Mouse (Mus musculus) neural tube, embryonic 11.5 days (tissue): Measurements from ENCODE around the gene Rhof. TPM values are rescaled to one million over a fixed set of nuclear protein-coding genes. Genes with fewer than 3 reads are reported as not detected.

Source experiments
- ATAC-seq: fragments of 200-750 bp; cut with Nextera tagmentation; 2 replicates; pipeline ENCODE4 v1.8.0; 2017; ENCODE audit warnings: moderate number of reproducible peaks, mild to moderate bottlenecking, moderate TSS enrichment, moderate library complexity; ENCODE audit not compliant: insufficient read depth, low FRiP score, low TSS enrichment
- DNase-seq: peaks from one replicate; pipeline ENCODE4 v3.0.0-alpha.2; 2015; ENCODE audit warnings: low spot score
- H3K27ac ChIP-seq: fragments of 300-500 bp; sonication (generic); 2 replicates; pipeline ENCODE4 v1.5.1; 2014; ENCODE audit warnings: low read depth, mild to moderate bottlenecking, low read length
- H3K27me3 ChIP-seq: fragments of 300-500 bp; sonication (generic); 2 replicates; pipeline ENCODE4 v1.6.1; 2014; ENCODE audit warnings: mild to moderate bottlenecking, low read length, mixed read lengths; ENCODE audit not compliant: control insufficient read depth, insufficient read depth
- H3K36me3 ChIP-seq: fragments of 300-500 bp; sonication (generic); 2 replicates; pipeline ENCODE4 v1.6.1; 2014; ENCODE audit warnings: mild to moderate bottlenecking, low read length, moderate library complexity, mixed read lengths; ENCODE audit not compliant: control insufficient read depth, insufficient read depth
- H3K4me1 ChIP-seq: fragments of 300-500 bp; sonication (generic); 2 replicates; pipeline ENCODE4 v1.6.1; 2014; ENCODE audit warnings: low read length, mixed read lengths; ENCODE audit not compliant: control insufficient read depth, insufficient read depth
- H3K4me2 ChIP-seq: fragments of 300-500 bp; sonication (generic); 2 replicates; pipeline ENCODE4 v1.6.1; 2014; ENCODE audit warnings: low read depth, mild to moderate bottlenecking, moderate library complexity
- H3K4me3 ChIP-seq: fragments of 300-500 bp; sonication (generic); 2 replicates; pipeline ENCODE4 v1.5.1; 2014; ENCODE audit warnings: low read depth, low read length
- H3K9ac ChIP-seq: fragments of 300-500 bp; sonication (generic); 2 replicates; pipeline ENCODE4 v1.6.1; 2014; ENCODE audit warnings: mild to moderate bottlenecking, low read length
- H3K9me3 ChIP-seq: fragments of 300-500 bp; sonication (generic); 2 replicates; pipeline ENCODE4 v1.6.1; 2016; ENCODE audit warnings: low read length; ENCODE audit not compliant: control insufficient read depth
- WGBS: fragments of 180-500 bp; shearing (Covaris S2); extraction: QIAGEN DNeasy Blood & Tissue Kit; methylation state at CpG from one replicate; pipeline ENCODE4 v1.1.7; 2014; 5-methylcytosine and 5-hydroxymethylcytosine counted together
- polyA plus RNA-seq: library from polyadenylated mRNA; unstranded; fragments of >200 nt; fragmentation: Nextera tagmentation; extraction: Ambion mirVana; gene quantifications from 2 replicates; pipeline ENCODE4 v1.2.1, GENCODE M21; 2014

Rhof gene
- polyA plus RNA-seq, 1 experiment from 2014 or later, result 1.6 TPM

DNA sequence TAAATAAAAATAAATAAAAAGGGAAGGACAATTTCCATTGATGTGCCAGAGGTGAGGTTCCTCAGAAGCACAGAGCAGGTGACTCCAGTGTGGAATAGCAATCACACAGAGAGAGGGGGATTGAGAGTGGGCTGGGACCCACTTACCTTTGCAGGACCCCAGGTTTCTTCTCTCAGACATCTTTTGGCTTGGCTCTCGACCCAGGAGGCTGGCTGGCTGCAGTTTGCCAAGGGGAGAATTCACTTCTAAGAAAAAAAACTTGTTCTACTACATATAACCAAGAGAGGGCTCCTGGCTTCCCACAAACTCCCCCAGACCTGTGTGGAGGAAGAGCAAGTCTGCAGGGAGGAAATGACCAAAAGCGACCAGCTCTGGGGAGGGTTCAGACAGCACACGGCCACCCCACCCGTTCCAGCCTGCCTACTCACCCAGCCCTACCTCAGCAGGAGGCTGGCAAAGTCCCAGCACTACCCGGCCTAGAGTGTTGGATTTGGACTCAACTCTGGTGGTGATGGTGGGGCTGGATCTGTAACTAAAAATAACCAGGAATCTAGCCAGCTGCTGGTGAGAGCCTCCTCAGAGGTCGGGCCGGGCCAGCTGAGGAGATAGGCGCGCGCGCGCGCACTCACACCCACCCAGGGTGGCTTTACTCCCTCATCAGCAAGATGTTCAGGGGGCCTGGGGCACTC, 1.8 kb upstream of the Rhof start:
- Histone ChIP-seq H3K27me3 (no peaks in the 10 kb centered on the region), H3K36me3 (peaks cover 4% of the 10 kb centered on the region), H3K9ac (peak overlapping the region; percentile 41), H3K4me1 (peaks cover 50% of the 10 kb centered on the region), H3K27ac (peak overlapping the region; percentile 58; the same call in 1 of the 2 replicates), H3K9me3 (no peaks in the 10 kb centered on the region), H3K4me2 (peak overlapping the region; percentile 100), H3K4me3 (peak overlapping the region; percentile 84)
- DNase-seq, result no peak
- WGBS, result 20% methylated on average over 13 of the region's 13 CpGs
- no peak for ATAC-seq

DNA sequence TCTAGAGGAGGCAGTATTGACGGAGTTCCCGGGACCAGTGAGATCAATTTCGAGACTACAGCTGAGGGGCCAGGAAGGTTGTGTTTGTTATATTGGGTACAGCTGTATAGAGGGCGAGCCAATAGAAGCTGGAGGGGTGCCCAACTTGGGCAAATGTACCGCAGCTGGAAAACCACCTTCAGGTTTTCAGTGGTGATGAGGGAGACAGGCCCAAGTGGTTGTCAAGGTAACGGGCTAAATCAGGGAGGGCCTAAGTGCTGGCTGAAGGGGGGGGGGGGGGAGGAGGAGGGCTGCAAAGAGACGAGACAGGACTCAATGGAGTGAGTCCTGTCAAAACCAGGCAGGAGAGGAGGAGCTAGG, 1.3 kb upstream of the Rhof start:
- Histone ChIP-seq H3K27ac (peak overlapping the region; percentile 0; the same call in 1 of the 2 replicates), H3K4me2 (peak overlapping the region; percentile 100), H3K4me3 (no peak overlapping the region; the same call in 1 of the 2 replicates), H3K4me1 (peaks cover 50% of the 10 kb centered on the region), H3K27me3 (no peaks in the 10 kb centered on the region), H3K9me3 (no peaks in the 10 kb centered on the region), H3K9ac (no peak overlapping the region), H3K36me3 (peaks cover 4% of the 10 kb centered on the region)
- WGBS, result 22% methylated on average over 7 of the region's 7 CpGs
- DNase-seq (no peak), ATAC-seq (no peak)

GRCm38 (mm10) chr5:123133083-123133783, 741 bp upstream of the Rhof start:
- H3K4me1 ChIP-seq, result peaks cover 50% of the 10 kb centered on the region
- peak overlapping the region; percentile 100 for H3K4me2 ChIP-seq
- no peak overlapping the region for H3K9ac ChIP-seq
- peaks cover 4% of the 10 kb centered on the region for H3K36me3 ChIP-seq
- ATAC-seq (no peak), DNase-seq (peak; percentile 90)
- no peak overlapping the region; the same call in 1 of the 2 replicates for H3K4me3 ChIP-seq
- 20% methylated on average over 18 of the region's 18 CpGs for WGBS
- no peaks in the 10 kb centered on the region for H3K27me3 ChIP-seq
- no peaks in the 10 kb centered on the region for H3K9me3 ChIP-seq
- peak overlapping the region; percentile 0; the same call in 1 of the 2 replicates for H3K27ac ChIP-seq

GRCm38 (mm10) chr5:123130814-123131148, 1.7 kb downstream of the Rhof start:
- Histone ChIP-seq H3K9ac (no peak overlapping the region), H3K27me3 (no peaks in the 10 kb centered on the region), H3K36me3 (peaks cover 4% of the 10 kb centered on the region), H3K4me1 (peaks cover 34% of the 10 kb centered on the region), H3K27ac (no peak overlapping the region), H3K4me3 (no peak overlapping the region), H3K4me2 (no peak overlapping the region), H3K9me3 (no peaks in the 10 kb centered on the region)
- ATAC-seq (no peak), DNase-seq (no peak)
- 97% methylated on average over 5 of the region's 5 CpGs for WGBS

GRCm38 (mm10) chr5:123130030-123130813, 2.3 kb downstream of the Rhof start:
- Histone ChIP-seq H3K27ac (no peak overlapping the region), H3K36me3 (peaks cover 4% of the 10 kb centered on the region), H3K4me3 (no peak overlapping the region), H3K9me3 (no peaks in the 10 kb centered on the region), H3K4me1 (peaks cover 29% of the 10 kb centered on the region), H3K27me3 (no peaks in the 10 kb centered on the region), H3K9ac (no peak overlapping the region), H3K4me2 (no peak overlapping the region)
- no peak for DNase-seq
- 92% methylated on average over 9 of the region's 9 CpGs for WGBS
- no peak for ATAC-seq

- no peaks in the 10 kb centered on the region for H3K27me3 ChIP-seq
- H3K9me3 ChIP-seq, result no peaks in the 10 kb centered on the region
- no peak overlapping the region for H3K4me3 ChIP-seq
- no peak for DNase-seq
- WGBS, result 90% methylated on average over 10 of the region's 10 CpGs
- ATAC-seq, result no peak
- H3K36me3 ChIP-seq, result peaks cover 1% of the 10 kb centered on the region; the same call in 1 of the 2 replicates
- no peak overlapping the region for H3K27ac ChIP-seq
- no peak overlapping the region for H3K4me2 ChIP-seq
- no peak overlapping the region for H3K9ac ChIP-seq
- H3K4me1 ChIP-seq, result peaks cover 19% of the 10 kb centered on the region
These were observed 3.2 kb downstream of the Rhof start for GRCm38 (mm10) chr5:123129170-123129757.

- H3K27me3 ChIP-seq, result no peaks in the 10 kb centered on the region
- no peaks in the 10 kb centered on the region for H3K36me3 ChIP-seq
- H3K9me3 ChIP-seq, result no peaks in the 10 kb centered on the region
- no peak overlapping the region for H3K9ac ChIP-seq
- H3K4me2 ChIP-seq, result no peak overlapping the region
- WGBS, result 61% methylated on average over 10 of the region's 10 CpGs
- ATAC-seq (no peak), DNase-seq (no peak)
- no peak overlapping the region for H3K4me3 ChIP-seq
- H3K27ac ChIP-seq, result no peak overlapping the region
- H3K4me1 ChIP-seq, result peaks cover 12% of the 10 kb centered on the region
These were observed 3.9 kb downstream of the Rhof start for GRCm38 (mm10) chr5:123128426-123129169.

GRCm38 (mm10) chr5:123127031-123127430, 5.5 kb downstream of the Rhof start:
- Histone ChIP-seq H3K27ac (no peak overlapping the region), H3K27me3 (no peaks in the 10 kb centered on the region), H3K36me3 (no peaks in the 10 kb centered on the region), H3K4me1 (peaks cover 2% of the 10 kb centered on the region; the same call in 1 of the 2 replicates), H3K9ac (no peak overlapping the region), H3K9me3 (0 out of 2 replicates have a peak, but pooled peaks cover 2% of the 10 kb centered on the region), H3K4me3 (no peak overlapping the region), H3K4me2 (no peak overlapping the region)
- WGBS, result 81% methylated on average over 6 of the region's 6 CpGs
- no peak for ATAC-seq
- DNase-seq, result no peak
